Mouse (Mus musculus): Measurements from ENCODE around the gene Qrsl1. TPM values are rescaled to one million over a fixed set of nuclear protein-coding genes. Genes with fewer than 3 reads are reported as not detected.

Qrsl1 gene
- polyA plus RNA-seq, 1 experiment from 2014 or later = 29.2 TPM

GRCm38 (mm10) chr10:43918696-43919608 lies 17.4 kb upstream of the Qrsl1 start:
- Histone ChIP-seq H3K36me3 (replicated peaks; ENCODE audit: control insufficient read depth, insufficient read depth, low read depth, low read length) (no peaks in the 10 kb centered on the region), H3K4me2 (ENCODE audit: low read depth, low read length) (no peak overlapping the region), H3K27ac (replicated peaks; ENCODE audit: low read depth, low read length) (no peak overlapping the region), H3K4me1 (ENCODE audit: control insufficient read depth, insufficient read depth, low read length) (no peaks in the 10 kb centered on the region), H3K9me3 (replicated peaks; ENCODE audit: control insufficient read depth, low read length) (no peaks in the 10 kb centered on the region), H3K4me3 (ENCODE audit: low read depth, low read length) (no peak overlapping the region), H3K27me3 (ENCODE audit: control insufficient read depth, insufficient read depth, low read length) (no peaks in the 10 kb centered on the region), H3K9ac (replicated peaks; ENCODE audit: low read length) (no peak overlapping the region)
- ATAC-seq (replicated peaks; ENCODE audit: insufficient number of reproducible peaks, low FRiP score, low TSS enrichment, low read depth) (no peak), DNase-seq (ENCODE audit: low spot score) (peak; percentile 92)
- WGBS = 40% methylated on average over 17 of the region's 17 CpGs

- no peaks in the 10 kb centered on the region for H3K27me3 ChIP-seq (ENCODE audit: control insufficient read depth, insufficient read depth, low read length)
- no peaks in the 10 kb centered on the region for H3K36me3 ChIP-seq (replicated peaks; ENCODE audit: control insufficient read depth, insufficient read depth, low read depth, low read length)
- no peak overlapping the region for H3K9ac ChIP-seq (replicated peaks; ENCODE audit: low read length)
- DNase-seq (ENCODE audit: low spot score) (no peak), ATAC-seq (replicated peaks; ENCODE audit: insufficient number of reproducible peaks, low FRiP score, low TSS enrichment, low read depth) (no peak)
- H3K4me3 ChIP-seq (ENCODE audit: low read depth, low read length) = no peak overlapping the region
- WGBS = 81% methylated on average over 2 of the region's 2 CpGs
- no peak overlapping the region for H3K4me2 ChIP-seq (ENCODE audit: low read depth, low read length)
- H3K4me1 ChIP-seq (ENCODE audit: control insufficient read depth, insufficient read depth, low read length) = no peaks in the 10 kb centered on the region
- no peaks in the 10 kb centered on the region for H3K9me3 ChIP-seq (replicated peaks; ENCODE audit: control insufficient read depth, low read length)
- no peak overlapping the region for H3K27ac ChIP-seq (replicated peaks; ENCODE audit: low read depth, low read length)
Measured at GRCm38 (mm10) chr10:43916737-43917136, 15.2 kb upstream of the Qrsl1 start.

- Histone ChIP-seq H3K9ac (replicated peaks; ENCODE audit: low read length) (no peak overlapping the region), H3K27ac (replicated peaks; ENCODE audit: low read depth, low read length) (no peak overlapping the region), H3K27me3 (ENCODE audit: control insufficient read depth, insufficient read depth, low read length) (no peaks in the 10 kb centered on the region), H3K4me3 (ENCODE audit: low read depth, low read length) (no peak overlapping the region), H3K4me2 (ENCODE audit: low read depth, low read length) (no peak overlapping the region), H3K9me3 (replicated peaks; ENCODE audit: control insufficient read depth, low read length) (no peaks in the 10 kb centered on the region), H3K36me3 (replicated peaks; ENCODE audit: control insufficient read depth, insufficient read depth, low read depth, low read length) (no peaks in the 10 kb centered on the region), H3K4me1 (ENCODE audit: control insufficient read depth, insufficient read depth, low read length) (no peaks in the 10 kb centered on the region)
- WGBS = 87% methylated on average over 12 of the region's 12 CpGs
- DNase-seq (ENCODE audit: low spot score) (no peak), ATAC-seq (replicated peaks; ENCODE audit: insufficient number of reproducible peaks, low FRiP score, low TSS enrichment, low read depth) (no peak)
Measured at GRCm38 (mm10) chr10:43916181-43916580, 14.6 kb upstream of the Qrsl1 start.

DNA sequence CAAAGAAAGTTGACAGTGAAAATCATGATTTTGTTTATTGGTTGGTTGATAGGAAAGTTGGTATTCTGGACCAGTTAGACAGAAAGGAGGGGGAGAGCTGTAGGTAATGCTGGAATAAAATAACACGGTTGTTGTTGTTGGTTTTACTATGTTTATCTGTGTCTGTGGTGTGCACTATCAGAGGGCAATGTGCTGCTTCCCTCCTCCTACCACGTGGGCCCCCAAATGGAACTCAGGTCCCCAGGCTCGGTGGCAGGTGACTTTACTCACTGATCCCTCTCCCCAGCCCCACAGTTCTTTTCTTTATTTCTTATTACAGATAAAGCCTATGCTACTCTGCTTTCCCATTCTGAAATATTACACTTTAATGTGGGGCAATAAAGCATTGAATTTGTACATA lies 10.7 kb upstream of the Qrsl1 start:
- Histone ChIP-seq H3K4me2 (ENCODE audit: low read depth, low read length) (no peak overlapping the region), H3K27ac (replicated peaks; ENCODE audit: low read depth, low read length) (no peak overlapping the region), H3K9ac (replicated peaks; ENCODE audit: low read length) (no peak overlapping the region), H3K36me3 (replicated peaks; ENCODE audit: control insufficient read depth, insufficient read depth, low read depth, low read length) (no peaks in the 10 kb centered on the region), H3K27me3 (ENCODE audit: control insufficient read depth, insufficient read depth, low read length) (no peaks in the 10 kb centered on the region), H3K4me3 (ENCODE audit: low read depth, low read length) (no peak overlapping the region), H3K4me1 (ENCODE audit: control insufficient read depth, insufficient read depth, low read length) (no peaks in the 10 kb centered on the region), H3K9me3 (replicated peaks; ENCODE audit: control insufficient read depth, low read length) (no peaks in the 10 kb centered on the region)
- ATAC-seq (replicated peaks; ENCODE audit: insufficient number of reproducible peaks, low FRiP score, low TSS enrichment, low read depth) (no peak), DNase-seq (ENCODE audit: low spot score) (no peak)
- 83% methylated on average over 3 of the region's 3 CpGs for WGBS

GRCm38 (mm10) chr10:43910873-43911142 lies 9.3 kb upstream of the Qrsl1 start:
- Histone ChIP-seq H3K36me3 (replicated peaks; ENCODE audit: control insufficient read depth, insufficient read depth, low read depth, low read length) (no peaks in the 10 kb centered on the region), H3K9ac (replicated peaks; ENCODE audit: low read length) (no peak overlapping the region), H3K4me3 (ENCODE audit: low read depth, low read length) (no peak overlapping the region), H3K27ac (replicated peaks; ENCODE audit: low read depth, low read length) (no peak overlapping the region), H3K27me3 (ENCODE audit: control insufficient read depth, insufficient read depth, low read length) (no peaks in the 10 kb centered on the region), H3K4me2 (ENCODE audit: low read depth, low read length) (no peak overlapping the region), H3K9me3 (replicated peaks; ENCODE audit: control insufficient read depth, low read length) (no peaks in the 10 kb centered on the region), H3K4me1 (ENCODE audit: control insufficient read depth, insufficient read depth, low read length) (no peaks in the 10 kb centered on the region)
- no peak for DNase-seq (ENCODE audit: low spot score)
- 91% methylated on average over 8 of the region's 8 CpGs for WGBS
- no peak for ATAC-seq (replicated peaks; ENCODE audit: insufficient number of reproducible peaks, low FRiP score, low TSS enrichment, low read depth)

DNA sequence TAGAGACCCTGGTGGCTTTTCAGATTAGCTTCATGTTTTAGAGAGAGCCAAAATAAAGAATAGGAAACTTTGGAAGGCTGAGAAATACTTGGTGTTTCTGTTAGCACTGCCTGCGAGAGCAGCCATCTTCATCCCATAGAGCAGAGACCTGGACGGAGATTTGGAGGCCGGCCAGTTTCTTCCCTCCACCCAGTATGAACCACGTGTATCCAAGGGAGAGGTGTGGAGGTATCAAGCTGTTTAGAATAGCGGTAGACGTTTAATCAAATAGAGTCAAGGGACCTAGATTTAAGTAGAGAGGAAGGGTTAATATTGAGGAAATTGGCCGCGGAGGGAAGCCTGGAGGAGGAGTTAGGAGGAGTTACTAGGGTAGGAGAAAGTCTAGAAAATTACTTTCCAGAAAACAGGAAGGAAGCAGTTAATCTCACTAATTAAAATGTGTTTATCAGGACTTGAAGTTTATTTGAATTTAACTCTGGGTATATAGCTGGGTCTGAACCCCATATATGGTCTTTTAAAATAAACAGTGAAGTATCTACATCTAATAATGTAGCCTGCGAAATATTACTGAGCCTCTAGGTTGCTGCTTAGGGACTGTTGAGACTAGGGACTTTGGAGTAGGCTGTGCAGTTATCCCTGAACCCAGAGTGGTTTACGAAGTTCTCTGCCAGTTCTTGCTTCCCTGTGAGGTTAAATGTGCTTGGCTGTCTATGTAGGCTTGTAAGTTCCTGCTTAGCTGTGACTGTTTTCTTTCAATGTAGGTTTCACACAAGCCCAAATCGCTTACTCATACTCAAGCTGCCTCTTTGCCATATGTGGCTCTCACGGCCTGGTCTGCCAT lies 8.7 kb upstream of the Qrsl1 start:
- no peaks in the 10 kb centered on the region for H3K4me1 ChIP-seq (ENCODE audit: control insufficient read depth, insufficient read depth, low read length)
- no peaks in the 10 kb centered on the region for H3K27me3 ChIP-seq (ENCODE audit: control insufficient read depth, insufficient read depth, low read length)
- H3K4me3 ChIP-seq (ENCODE audit: low read depth, low read length) = no peak overlapping the region
- H3K27ac ChIP-seq (replicated peaks; ENCODE audit: low read depth, low read length) = no peak overlapping the region
- no peak overlapping the region for H3K9ac ChIP-seq (replicated peaks; ENCODE audit: low read length)
- no peaks in the 10 kb centered on the region for H3K36me3 ChIP-seq (replicated peaks; ENCODE audit: control insufficient read depth, insufficient read depth, low read depth, low read length)
- 84% methylated on average over 12 of the region's 12 CpGs for WGBS
- no peak for ATAC-seq (replicated peaks; ENCODE audit: insufficient number of reproducible peaks, low FRiP score, low TSS enrichment, low read depth)
- DNase-seq (ENCODE audit: low spot score) = no peak
- H3K4me2 ChIP-seq (ENCODE audit: low read depth, low read length) = no peak overlapping the region
- H3K9me3 ChIP-seq (replicated peaks; ENCODE audit: control insufficient read depth, low read length) = no peaks in the 10 kb centered on the region

GRCm38 (mm10) chr10:43904569-43904968 lies 3.0 kb upstream of the Qrsl1 start:
- no peak for ATAC-seq (replicated peaks; ENCODE audit: insufficient number of reproducible peaks, low FRiP score, low TSS enrichment, low read depth)
- no peaks in the 10 kb centered on the region; the same call in 1 of the 2 replicates for H3K4me1 ChIP-seq (ENCODE audit: control insufficient read depth, insufficient read depth, low read length)
- H3K4me3 ChIP-seq (ENCODE audit: low read depth, low read length) = no peak overlapping the region
- DNase-seq (ENCODE audit: low spot score) = no peak
- H3K27ac ChIP-seq (replicated peaks; ENCODE audit: low read depth, low read length) = no peak overlapping the region
- H3K36me3 ChIP-seq (replicated peaks; ENCODE audit: control insufficient read depth, insufficient read depth, low read depth, low read length) = no peaks in the 10 kb centered on the region
- H3K4me2 ChIP-seq (ENCODE audit: low read depth, low read length) = no peak overlapping the region
- H3K9me3 ChIP-seq (replicated peaks; ENCODE audit: control insufficient read depth, low read length) = no peaks in the 10 kb centered on the region
- WGBS = 88% methylated on average over 1 of the region's 1 CpGs
- no peaks in the 10 kb centered on the region for H3K27me3 ChIP-seq (ENCODE audit: control insufficient read depth, insufficient read depth, low read length)
- H3K9ac ChIP-seq (replicated peaks; ENCODE audit: low read length) = no peak overlapping the region

Data from embryonic facial prominence, embryonic 11.5 days (tissue).